Mouse (Mus musculus): ENCODE results near the gene Msl1. TPM values are rescaled to one million over a fixed set of nuclear protein-coding genes. Genes with fewer than 3 reads are reported as not detected.
A peak's percentile ranks its signal among the peaks of the same experiment; 100 is the strongest.

Gene Msl1
- total and polyA plus RNA-seq, 3 experiments, result 25.9 to 58.1 (median 27.3) TPM

DNA sequence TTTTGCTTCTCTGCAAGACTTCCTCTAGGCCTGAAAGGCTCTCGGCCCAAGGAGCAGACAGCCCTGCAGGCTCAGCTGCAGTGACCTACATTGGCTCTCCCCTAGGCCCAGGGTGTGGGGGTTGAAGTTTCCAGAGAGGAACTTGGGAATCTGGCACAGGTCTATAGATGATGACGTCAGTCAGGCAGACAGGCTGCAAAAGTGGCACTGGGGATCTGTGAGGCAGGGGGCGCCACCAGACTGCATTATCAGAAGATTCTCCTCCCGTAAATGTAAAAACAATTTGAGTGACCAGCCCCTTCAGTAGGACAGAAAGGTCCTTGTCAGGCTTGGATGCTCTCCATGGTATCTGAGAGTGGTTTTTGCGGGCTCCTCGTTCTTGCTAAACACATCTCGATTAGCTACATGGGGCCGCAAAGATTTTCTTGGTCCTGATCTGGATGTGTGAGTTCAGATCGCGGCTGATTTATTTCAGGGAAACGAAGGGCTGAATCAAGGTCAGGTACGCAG lies 9.5 kb upstream of the Msl1 start:
- H3K79me2 ChIP-seq (replicated peaks; ENCODE audit: control insufficient read depth, extremely low read depth, insufficient read depth, poor library complexity, severe bottlenecking), result 0 out of 2 replicates have a peak, but pooled peaks cover 3% of the 10 kb centered on the region
- no peak overlapping the region for H3K27ac ChIP-seq (ENCODE audit: insufficient read depth, low read depth)
- in situ Hi-C loops (cut with MboI; ENCODE audit: low pct_ligation_motif_present, low pct_unique_long_range_greater_than_20kb, low sequenced_read_pairs) (loop anchor here (5.0 to 10.0 kb wide), 2 partner anchors 61 to 89 kb away; partner anchors contain the start of gene Med24), dilution Hi-C loops (cut with MboI; ENCODE audit: extremely low pct_ligation_motif_present, extremely low pct_unique_long_range_greater_than_20kb, low sequenced_read_pairs) (no loop called here)
- no peak overlapping the region for H3K9ac ChIP-seq (ENCODE audit: insufficient read depth, low read depth)
- no peaks in the 10 kb centered on the region for H3K9me3 ChIP-seq (replicated peaks; ENCODE audit: low read length)
- peak overlapping the region; percentile 35; the same call in 1 of the 2 replicates for H3K4me2 ChIP-seq (ENCODE audit: insufficient read depth, low read depth, poor library complexity, severe bottlenecking)
- H3K4me3 ChIP-seq (replicated peaks in 1 of 3; ENCODE audit: low read depth in 2 of 3, low read length in 2 of 3, poor library complexity in 1 of 3), result no peak overlapping the region
- TF ChIP-seq SIN3A (IDR thresholded peaks at IDR 0.05; ENCODE audit: low read length) (no peak), SMC3 (IDR thresholded peaks at IDR 0.05; ENCODE audit: low read depth, low read length) (peak; percentile 16; the same call in 1 of the 2 replicates), CTCF (conservative IDR thresholded peaks at IDR 0.05 in 1 of 2, IDR thresholded peaks at IDR 0.05 in 1 of 2; ENCODE audit: low read depth in 2 of 2, low read length in 2 of 2) (peak in 1 of 2 experiments; percentile 65; a peak in 2 of 4 replicates), RAD21 (IDR thresholded peaks at IDR 0.05; ENCODE audit: low read depth, low read length) (peak; percentile 45), ETS1 (conservative IDR thresholded peaks at IDR 0.05; ENCODE audit: low read depth, low read length) (no peak)
- DNase-seq (ENCODE audit: extremely low read depth), result no peak
- H3K27me3 ChIP-seq (replicated peaks), result peaks cover 22% of the 10 kb centered on the region
- peaks cover 17 to 47% of the 10 kb centered on the region in 2 experiments for H3K4me1 ChIP-seq (ENCODE audit: control insufficient read depth in 1 of 2, insufficient read depth in 2 of 2)
- no peaks in the 10 kb centered on the region for H3K36me3 ChIP-seq (replicated peaks in 1 of 2; ENCODE audit: control insufficient read depth in 1 of 2, insufficient read depth in 1 of 2, low read length in 1 of 2)

DNA sequence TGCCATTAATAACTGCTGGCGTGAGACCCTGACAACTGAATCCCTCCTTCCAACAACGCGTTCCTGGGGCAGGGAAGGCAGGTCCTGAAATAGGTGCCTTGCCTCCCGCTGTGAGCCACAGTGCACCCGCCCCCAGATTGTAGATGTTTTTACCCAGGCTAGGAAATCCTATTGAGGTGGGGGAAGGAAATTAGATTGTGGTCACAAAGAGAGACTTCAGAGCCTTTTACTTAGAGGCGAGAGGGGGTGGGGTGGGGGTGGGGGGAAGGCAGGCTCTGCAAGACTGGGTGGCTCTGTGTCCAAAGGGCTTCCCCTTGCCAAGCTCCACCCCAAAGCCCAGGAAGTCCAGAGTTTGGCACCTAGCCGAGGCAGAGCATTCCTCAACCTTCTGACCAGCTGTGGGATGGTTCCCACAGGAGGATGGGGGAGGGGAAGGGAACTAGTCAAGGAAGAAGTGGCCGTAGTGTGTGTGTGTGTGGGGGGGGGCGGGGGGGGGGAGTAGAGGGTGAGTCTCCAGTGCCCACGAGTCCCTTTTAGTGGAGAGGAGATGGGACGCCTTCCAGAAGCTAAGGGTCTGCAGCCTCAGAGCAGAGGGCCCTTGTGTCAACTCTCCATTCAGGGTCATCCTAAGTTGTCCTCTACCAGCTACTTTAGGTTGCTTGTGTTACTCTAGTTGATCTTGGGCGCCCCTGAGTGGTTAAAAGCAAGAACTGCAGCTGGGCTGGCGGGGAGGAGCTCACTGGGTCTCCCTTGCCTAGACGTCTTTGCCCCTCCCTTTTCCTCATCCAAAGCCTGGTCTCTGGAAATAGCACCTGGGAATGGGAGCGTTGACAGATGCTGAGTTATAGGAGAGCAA lies 8.7 kb upstream of the Msl1 start:
- 0 out of 2 replicates have a peak, but pooled peaks cover 3% of the 10 kb centered on the region for H3K79me2 ChIP-seq (replicated peaks; ENCODE audit: control insufficient read depth, extremely low read depth, insufficient read depth, poor library complexity, severe bottlenecking)
- no peaks in the 10 kb centered on the region for H3K9me3 ChIP-seq (replicated peaks; ENCODE audit: low read length)
- no peak overlapping the region for H3K4me3 ChIP-seq (replicated peaks in 1 of 3; ENCODE audit: low read depth in 2 of 3, low read length in 2 of 3, poor library complexity in 1 of 3)
- dilution Hi-C loops (cut with MboI; ENCODE audit: extremely low pct_ligation_motif_present, extremely low pct_unique_long_range_greater_than_20kb, low sequenced_read_pairs), result no loop called here
- peaks cover 22% of the 10 kb centered on the region for H3K27me3 ChIP-seq (replicated peaks)
- H3K4me1 ChIP-seq (ENCODE audit: control insufficient read depth in 1 of 2, insufficient read depth in 2 of 2), result peaks cover 17 to 53% of the 10 kb centered on the region in 2 experiments
- DNase-seq (ENCODE audit: extremely low read depth), result peak; percentile 96
- no peak overlapping the region for H3K27ac ChIP-seq (ENCODE audit: insufficient read depth, low read depth)
- peak overlapping the region; percentile 35 for H3K4me2 ChIP-seq (ENCODE audit: insufficient read depth, low read depth, poor library complexity, severe bottlenecking)
- in situ Hi-C loops (cut with MboI; ENCODE audit: low pct_ligation_motif_present, low pct_unique_long_range_greater_than_20kb, low sequenced_read_pairs), result loop anchor here (5.0 to 10.0 kb wide), 2 partner anchors 62 to 89 kb away; partner anchors contain the start of gene Med24
- no peaks in the 10 kb centered on the region for H3K36me3 ChIP-seq (replicated peaks in 1 of 2; ENCODE audit: control insufficient read depth in 1 of 2, insufficient read depth in 1 of 2, low read length in 1 of 2)
- peak overlapping the region; percentile 20; the same call in 1 of the 2 replicates for H3K9ac ChIP-seq (ENCODE audit: insufficient read depth, low read depth)
- no peak for TF ChIP-seq RCOR1 (conservative IDR thresholded peaks at IDR 0.05; ENCODE audit: low read depth, low read length)
- TF ChIP-seq MAFK (IDR thresholded peaks at IDR 0.05; ENCODE audit: insufficient replicate concordance, low read length), result no peak
- TF ChIP-seq ZC3H11A (IDR thresholded peaks at IDR 0.05; ENCODE audit: low read depth, low read length), result peak; percentile 77
- TF ChIP-seq IRF4 (IDR thresholded peaks at IDR 0.05; ENCODE audit: low read depth, low read length), result peak; percentile 9; the same call in 1 of the 2 replicates
- TF ChIP-seq NELFE (IDR thresholded peaks at IDR 0.05; ENCODE audit: low read depth, low read length), result peak; percentile 43; the same call in 1 of the 2 replicates
- peak; percentile 43 for TF ChIP-seq HCFC1 (IDR thresholded peaks at IDR 0.05; ENCODE audit: low read depth, low read length)
- TF ChIP-seq CHD2 (IDR thresholded peaks at IDR 0.05; ENCODE audit: low read length), result peak; percentile 90
- TF ChIP-seq SIN3A (IDR thresholded peaks at IDR 0.05; ENCODE audit: low read length), result peak; percentile 50
- no peak for TF ChIP-seq E2F4 (IDR thresholded peaks at IDR 0.05; ENCODE audit: insufficient replicate concordance, low read depth, low read length)
- no peak for TF ChIP-seq JUND (conservative IDR thresholded peaks at IDR 0.05; ENCODE audit: low read depth, low read length)
- TF ChIP-seq POLR2AphosphoS2 (IDR thresholded peaks at IDR 0.05; ENCODE audit: low read depth, low read length), result no peak
- no peak for TF ChIP-seq TCF12 (IDR thresholded peaks at IDR 0.05; ENCODE audit: low read depth, low read length)
- no peak for TF ChIP-seq ZKSCAN1 (IDR thresholded peaks at IDR 0.05; ENCODE audit: borderline replicate concordance, low read depth, low read length)
- peak; percentile 99 for TF ChIP-seq RAD21 (IDR thresholded peaks at IDR 0.05; ENCODE audit: low read depth, low read length)
- no peak for TF ChIP-seq PAX5 (IDR thresholded peaks at IDR 0.05; ENCODE audit: low read length)
- no peak for TF ChIP-seq UBTF (IDR thresholded peaks at IDR 0.05; ENCODE audit: low read depth, low read length)
- TF ChIP-seq USF2 (conservative IDR thresholded peaks at IDR 0.05; ENCODE audit: low read depth, low read length), result no peak
- no peak for TF ChIP-seq USF1 (IDR thresholded peaks at IDR 0.05; ENCODE audit: low read depth, low read length)
- no peak for TF ChIP-seq ETS1 (conservative IDR thresholded peaks at IDR 0.05; ENCODE audit: low read depth, low read length)
- TF ChIP-seq SMC3 (IDR thresholded peaks at IDR 0.05; ENCODE audit: low read depth, low read length), result peak; percentile 97
- no peak for TF ChIP-seq BHLHE40 (IDR thresholded peaks at IDR 0.05; ENCODE audit: low read depth, low read length)
- TF ChIP-seq MYC (IDR thresholded peaks at IDR 0.05; ENCODE audit: low read depth, low read length), result no peak
- peak; percentile 59 for TF ChIP-seq MAZ (IDR thresholded peaks at IDR 0.05; ENCODE audit: low read depth, low read length)
- no peak for TF ChIP-seq KAT2A (IDR thresholded peaks at IDR 0.05; ENCODE audit: insufficient replicate concordance, low read length)
- no peak for TF ChIP-seq ZMIZ1 (IDR thresholded peaks at IDR 0.05; ENCODE audit: low read depth, low read length)
- no peak for TF ChIP-seq GABPA (IDR thresholded peaks at IDR 0.05; ENCODE audit: insufficient replicate concordance, low read depth, low read length)
- no peak for TF ChIP-seq ZNF384 (IDR thresholded peaks at IDR 0.05; ENCODE audit: low read depth, low read length)

Measured in CH12.LX (cell line).